Mouse (Mus musculus) testis, adult 2 months (tissue): ENCODE measurements around the gene Stard13.

Experiments used
- CTCF ChIP-seq: fragments of 200-500 bp; IDR thresholded peaks from 2 replicates; pipeline ENCODE4 v1.5.1; 2012; ENCODE audit warnings: low read depth, mild to moderate bottlenecking, inconsistent platforms, low read length, moderate library complexity; ENCODE audit not compliant: control insufficient read depth, insufficient read depth, insufficient replicate concordance
- POLR2A ChIP-seq: fragments of 200-500 bp; IDR thresholded peaks from 2 replicates; pipeline ENCODE4 v1.6.1; 2012; ENCODE audit warnings: low read depth, mild to moderate bottlenecking, inconsistent platforms, low read length, moderate library complexity; ENCODE audit not compliant: control insufficient read depth

- no peak for TF ChIP-seq CTCF
- TF ChIP-seq POLR2A: no peak
Measured at GRCm38 (mm10) chr5:151134202-151134601, 99.4 kb downstream of the Stard13 start.
